Mouse (Mus musculus): ENCODE data around the gene Gfy.

Gene Gfy

GRCm38 (mm10) chr7:45165701-45166100 is 13.7 kb downstream of the Gfy start:
- ChIA-PET CTCF (interaction anchor here in 3 of 4 experiments (0.5 to 1.0 kb wide), 5 partner anchors 10 to 210 kb away, joined by 3 to 5 read pairs (median 3); partner anchors contain the start of genes Flt3l (in 1 of the 3) and Gm45713 (in 1 of the 3)), POLR2A (interaction anchor here in 2 of 4 experiments (0.6 to 5.2 kb wide), 12 partner anchors 9 to 195 kb away, joined by 3 to 57 read pairs (median 4); partner anchors contain the start of genes Aldh16a1 (in 2 of the 2), Pih1d1 (in 2 of the 2) and Pth2 (in 1 of the 2))

GRCm38 (mm10) chr7:45164833-45165232 is 14.5 kb downstream of the Gfy start:
- POLR2A ChIA-PET, result interaction anchor here in 3 of 4 experiments (0.5 to 5.2 kb wide), 20 partner anchors 7 to 315 kb away, joined by 3 to 57 read pairs (median 4); partner anchors contain the start of genes Aldh16a1 (in 2 of the 3), Pih1d1 (in 2 of the 3) and Ccdc155 (in 1 of the 3)
- CTCF ChIA-PET, result interaction anchor here (0.5 to 3.8 kb wide), 11 partner anchors 7 to 207 kb away, joined by 3 to 37 read pairs (median 3); no protein-coding TSS in a partner anchor

- CTCF ChIA-PET, result interaction anchor here (0.5 to 3.8 kb wide), 12 partner anchors 8 to 272 kb away, joined by 3 to 37 read pairs (median 4); partner anchors contain the start of genes Aldh16a1 (in 1 of the 4) and Pih1d1 (in 1 of the 4)
- POLR2A ChIA-PET, result interaction anchor here in 3 of 4 experiments (0.9 to 5.2 kb wide), 18 partner anchors 8 to 467 kb away, joined by 3 to 57 read pairs (median 4); partner anchors contain the start of genes Aldh16a1 (in 2 of the 3) and Pih1d1 (in 2 of the 3)
Observed at GRCm38 (mm10) chr7:45163735-45164490, 15.5 kb downstream of the Gfy start, which contains the start of gene Slc17a7. Gene Slc17a7, plus strand, starts transcription at chr7:45163949.

- ChIA-PET POLR2A (interaction anchor here in 3 of 4 experiments (0.6 to 5.2 kb wide), 23 partner anchors 8 to 468 kb away, joined by 3 to 57 read pairs (median 5); partner anchors contain the start of genes Aldh16a1 (in 2 of the 3), Pih1d1 (in 2 of the 3) and Ccdc155 (in 1 of the 3)), CTCF (interaction anchor here in 3 of 4 experiments (0.6 to 3.8 kb wide), 22 partner anchors 8 to 272 kb away, joined by 3 to 37 read pairs (median 4); partner anchors contain the start of genes Flt3l (in 2 of the 3), Aldh16a1 (in 1 of the 3), Gm45713 (in 1 of the 3) and Pih1d1 (in 1 of the 3))
Observed at GRCm38 (mm10) chr7:45162996-45163615, 16.3 kb downstream of the Gfy start.

GRCm38 (mm10) chr7:45162551-45162950 is 16.8 kb downstream of the Gfy start:
- ChIA-PET CTCF (interaction anchor here (0.5 to 3.8 kb wide), 82 partner anchors 8 to 697 kb away, joined by 3 to 37 read pairs (median 4); partner anchors contain the start of genes Flt3l (in 3 of the 4), Ccdc155 (in 2 of the 4), Gm45713 (in 2 of the 4) and Aldh16a1 (in 1 of the 4)), POLR2A (interaction anchor here in 3 of 4 experiments (0.6 to 5.2 kb wide), 49 partner anchors 8 to 468 kb away, joined by 3 to 57 read pairs (median 4); partner anchors contain the start of genes Ccdc155 (in 2 of the 3), Aldh16a1 (in 1 of the 3), Ftl1 (in 1 of the 3) and Nup62 (in 1 of the 3))

GRCm38 (mm10) chr7:45161612-45162473 is 17.5 kb downstream of the Gfy start:
- ChIA-PET POLR2A (interaction anchor here (0.6 to 5.2 kb wide), 61 partner anchors 9 to 453 kb away, joined by 3 to 57 read pairs (median 3); partner anchors contain the start of genes Ccdc155 (in 2 of the 4), Rcn3 (in 2 of the 4), Aldh16a1 (in 1 of the 4) and Ftl1 (in 1 of the 4)), CTCF (interaction anchor here (0.5 to 3.8 kb wide), 89 partner anchors 8 to 698 kb away, joined by 3 to 37 read pairs (median 4); partner anchors contain the start of genes Flt3l (in 3 of the 4), Ccdc155 (in 2 of the 4), Gm45713 (in 2 of the 4) and Rcn3 (in 2 of the 4))

- ChIA-PET POLR2A (interaction anchor here in 2 of 4 experiments (0.6 to 3.2 kb wide), 17 partner anchors 8 to 297 kb away, joined by 3 to 19 read pairs (median 3); partner anchors contain the start of gene Tsks (in 1 of the 2)), CTCF (interaction anchor here in 2 of 4 experiments (1.5 to 3.5 kb wide), 7 partner anchors 8 to 521 kb away, joined by 3 to 37 read pairs (median 9); no protein-coding TSS in a partner anchor)
Observed at GRCm38 (mm10) chr7:45160866-45161265, 18.5 kb downstream of the Gfy start.

- ChIA-PET POLR2A (interaction anchor here in 2 of 4 experiments (0.6 to 3.2 kb wide), 6 partner anchors 9 to 123 kb away, joined by 3 to 19 read pairs (median 3); no protein-coding TSS in a partner anchor), CTCF (interaction anchor here in 1 of 4 experiments (1.8 kb wide), 1 partner anchor 9 kb away, joined by 4 read pairs; no protein-coding TSS in a partner anchor)
Observed at GRCm38 (mm10) chr7:45160316-45160800, 19.0 kb downstream of the Gfy start.

- ChIA-PET CTCF (interaction anchor here in 2 of 4 experiments (0.6 to 1.9 kb wide), 4 partner anchors 10 to 116 kb away, joined by 3 to 5 read pairs (median 4); no protein-coding TSS in a partner anchor), POLR2A (interaction anchor here in 2 of 4 experiments (0.7 to 1.1 kb wide), 3 partner anchors 16 to 40 kb away, joined by 3 read pairs; no protein-coding TSS in a partner anchor)
Observed at GRCm38 (mm10) chr7:45158991-45159390, 20.4 kb downstream of the Gfy start.

GRCm38 (mm10) chr7:45157459-45157858 is 21.9 kb downstream of the Gfy start:
- ChIA-PET POLR2A (interaction anchor here in 1 of 4 experiments (0.9 to 1.3 kb wide), 5 partner anchors 12 to 561 kb away, joined by 3 to 5 read pairs (median 3); partner anchors contain the start of gene Sphk2), CTCF (interaction anchor here in 1 of 4 experiments (1.1 to 1.9 kb wide), 2 partner anchors 12 to 79 kb away, joined by 3 to 5 read pairs; no protein-coding TSS in a partner anchor)

GRCm38 (mm10) chr7:45156206-45156605 is 23.2 kb downstream of the Gfy start:
- POLR2A ChIA-PET, result interaction anchor here in 2 of 4 experiments (0.6 to 7.3 kb wide), 21 partner anchors 8 to 562 kb away, joined by 3 to 57 read pairs (median 5); partner anchors contain the start of genes Atf5 (in 1 of the 2), Il4i1 (in 1 of the 2), Nup62 (in 1 of the 2) and Rcn3 (in 1 of the 2)
- CTCF ChIA-PET, result interaction anchor here in 3 of 4 experiments (0.6 to 3.0 kb wide), 15 partner anchors 9 to 185 kb away, joined by 3 to 34 read pairs (median 4); partner anchors contain the start of genes Flt3l (in 2 of the 3), Gm45713 (in 2 of the 3), Ccdc155 (in 1 of the 3) and Rcn3 (in 1 of the 3)

GRCm38 (mm10) chr7:45155590-45155989 is 23.8 kb downstream of the Gfy start:
- ChIA-PET POLR2A (interaction anchor here in 3 of 4 experiments (0.6 to 7.3 kb wide), 66 partner anchors 8 to 517 kb away, joined by 3 to 144 read pairs (median 7); partner anchors contain the start of genes Ccdc155 (in 2 of the 3), Fcgrt (in 2 of the 3), Rpl13a (in 2 of the 3) and Rras (in 2 of the 3)), CTCF (interaction anchor here in 3 of 4 experiments (0.5 to 3.0 kb wide), 36 partner anchors 8 to 473 kb away, joined by 3 to 34 read pairs (median 4); partner anchors contain the start of genes Ccdc155 (in 2 of the 3), Flt3l (in 2 of the 3), Gm45713 (in 2 of the 3) and Gys1 (in 1 of the 3))

GRCm38 (mm10) chr7:45154993-45155514 is 24.3 kb downstream of the Gfy start:
- CTCF ChIA-PET, result interaction anchor here in 3 of 4 experiments (0.5 to 3.0 kb wide), 49 partner anchors 8 to 501 kb away, joined by 3 to 34 read pairs (median 4); partner anchors contain the start of genes Flt3l (in 3 of the 3), Gm45713 (in 3 of the 3), Ccdc155 (in 2 of the 3) and Gys1 (in 2 of the 3)
- POLR2A ChIA-PET, result interaction anchor here in 3 of 4 experiments (0.6 to 7.3 kb wide), 144 partner anchors 9 to 741 kb away, joined by 3 to 144 read pairs (median 4); partner anchors contain the start of genes Ccdc155 (in 2 of the 3), Fcgrt (in 2 of the 3), Gys1 (in 2 of the 3) and Plekha4 (in 2 of the 3)
